Mouse (Mus musculus) kidney, adult 2 months (tissue): ENCODE results near the gene Pdcd11. TPM values are rescaled to one million over a fixed set of nuclear protein-coding genes. Genes with fewer than 3 reads are reported as not detected.
A peak's percentile ranks its signal among the peaks of the same experiment; 100 is the strongest.

Experiments used
- DNase-seq: peaks from one replicate; pipeline ENCODE4 v3.0.0; 2021
- H3K27ac ChIP-seq: fragments of 200-500 bp; 2 replicates; pipeline ENCODE4 v1.5.1; 2012; ENCODE audit warnings: low read depth, low read length, control low read depth, inconsistent platforms; ENCODE audit not compliant: insufficient read depth
- H3K27me3 ChIP-seq: fragments of 200-500 bp; replicated peaks from 2 replicates; pipeline ENCODE4 v1.6.1; 2012; ENCODE audit warnings: mild to moderate bottlenecking, moderate library complexity, low read length, inconsistent platforms; ENCODE audit not compliant: control insufficient read depth, insufficient read depth
- H3K36me3 ChIP-seq: fragments of 200-500 bp; 2 replicates; pipeline ENCODE4 v1.6.1; 2012; ENCODE audit warnings: mild to moderate bottlenecking, moderate library complexity, low read length, inconsistent platforms; ENCODE audit not compliant: control insufficient read depth, insufficient read depth
- H3K4me1 ChIP-seq: fragments of 200-500 bp; 2 replicates; pipeline ENCODE4 v1.6.1; 2011; ENCODE audit warnings: low read length; ENCODE audit not compliant: control insufficient read depth, insufficient read depth
- H3K4me3 ChIP-seq: fragments of 200-500 bp; 2 replicates; pipeline ENCODE4 v1.5.1; 2011; ENCODE audit warnings: mild to moderate bottlenecking, low read depth, low read length, control low read depth; ENCODE audit not compliant: insufficient read depth
- CTCF ChIP-seq: fragments of 200-500 bp; conservative IDR thresholded peaks from 2 replicates; pipeline ENCODE4 v1.5.1; 2011; ENCODE audit warnings: low read depth, mild to moderate bottlenecking, control low read depth, low read length, moderate library complexity, mixed read lengths; ENCODE audit not compliant: insufficient read depth, insufficient read length
- POLR2A ChIP-seq: fragments of 200-500 bp; IDR thresholded peaks from one replicate; pipeline ENCODE4 v1.6.1; 2011; ENCODE audit warnings: low read depth, low read length, control low read depth
- WGBS: fragments of 180-500 bp; shearing (Covaris S2); methylation state at CpG from one replicate; pipeline ENCODE4 v1.1.7; 2018; 5-methylcytosine and 5-hydroxymethylcytosine counted together
- polyA plus RNA-seq: library from polyadenylated mRNA; depleted of rRNA; stranded (reverse); fragments of >200 nt; gene quantifications from 2 replicates; pipeline ENCODE4 v1.2.3, GENCODE M21; 2012; rRNA removed

Gene Pdcd11
- polyA plus RNA-seq, 1 experiment = 9.3 TPM

- H3K4me1 ChIP-seq = no peaks in the 10 kb centered on the region
- no peak overlapping the region for H3K27ac ChIP-seq
- TF ChIP-seq CTCF = no peak
- no peak for TF ChIP-seq POLR2A
- H3K36me3 ChIP-seq = no peaks in the 10 kb centered on the region
- no peaks in the 10 kb centered on the region for H3K27me3 ChIP-seq
- WGBS = 3% methylated on average over 42 of the region's 42 CpGs
- peak; percentile 10 for DNase-seq
- peak overlapping the region; percentile 51 for H3K4me3 ChIP-seq
Measured at GRCm38 (mm10) chr19:47179272-47179809, 88.8 kb downstream of the Pdcd11 start.

- H3K36me3 ChIP-seq = no peaks in the 10 kb centered on the region
- H3K27ac ChIP-seq = no peak overlapping the region
- H3K4me1 ChIP-seq = no peaks in the 10 kb centered on the region
- WGBS = 36% methylated on average over 8 of the region's 8 CpGs
- H3K27me3 ChIP-seq = no peaks in the 10 kb centered on the region
- TF ChIP-seq POLR2A = no peak
- no peak for TF ChIP-seq CTCF
- no peak overlapping the region for H3K4me3 ChIP-seq
- no peak for DNase-seq
Measured at GRCm38 (mm10) chr19:47180011-47180410, 89.4 kb downstream of the Pdcd11 start.

Other genes with a start within 250 kb of the Pdcd11 start
- gene Ina, start 76.1 kb upstream of the Pdcd11 start, polyA plus RNA-seq = 0.11 and 0.31 TPM in 2 replicates
- gene Nt5c2, start 75.6 kb upstream of the Pdcd11 start, polyA plus RNA-seq = 32.2 and 36.3 TPM in 2 replicates
- gene Pcgf6, start 39.9 kb upstream of the Pdcd11 start, polyA plus RNA-seq = 6.0 and 7.7 TPM in 2 replicates
- gene Taf5, start 23.0 kb upstream of the Pdcd11 start, polyA plus RNA-seq = 1.6 and 1.8 TPM in 2 replicates
- 323 and 617 TPM in 2 replicates for gene Usmg5, start 121 bp upstream of the Pdcd11 start, polyA plus RNA-seq
- gene Calhm2, start 47.5 kb downstream of the Pdcd11 start, polyA plus RNA-seq = 5.4 and 5.7 TPM in 2 replicates
- not detected in 2 replicates for gene Calhm1, start 53.5 kb downstream of the Pdcd11 start, polyA plus RNA-seq
- not detected in 2 replicates for gene Calhm3, start 67.0 kb downstream of the Pdcd11 start, polyA plus RNA-seq
- gene Neurl1a, start 88.1 kb downstream of the Pdcd11 start, polyA plus RNA-seq = 1.3 and 2.3 TPM in 2 replicates